Mouse (Mus musculus): Measurements from ENCODE around the gene Smtnl2.

Gene Smtnl2

DNA sequence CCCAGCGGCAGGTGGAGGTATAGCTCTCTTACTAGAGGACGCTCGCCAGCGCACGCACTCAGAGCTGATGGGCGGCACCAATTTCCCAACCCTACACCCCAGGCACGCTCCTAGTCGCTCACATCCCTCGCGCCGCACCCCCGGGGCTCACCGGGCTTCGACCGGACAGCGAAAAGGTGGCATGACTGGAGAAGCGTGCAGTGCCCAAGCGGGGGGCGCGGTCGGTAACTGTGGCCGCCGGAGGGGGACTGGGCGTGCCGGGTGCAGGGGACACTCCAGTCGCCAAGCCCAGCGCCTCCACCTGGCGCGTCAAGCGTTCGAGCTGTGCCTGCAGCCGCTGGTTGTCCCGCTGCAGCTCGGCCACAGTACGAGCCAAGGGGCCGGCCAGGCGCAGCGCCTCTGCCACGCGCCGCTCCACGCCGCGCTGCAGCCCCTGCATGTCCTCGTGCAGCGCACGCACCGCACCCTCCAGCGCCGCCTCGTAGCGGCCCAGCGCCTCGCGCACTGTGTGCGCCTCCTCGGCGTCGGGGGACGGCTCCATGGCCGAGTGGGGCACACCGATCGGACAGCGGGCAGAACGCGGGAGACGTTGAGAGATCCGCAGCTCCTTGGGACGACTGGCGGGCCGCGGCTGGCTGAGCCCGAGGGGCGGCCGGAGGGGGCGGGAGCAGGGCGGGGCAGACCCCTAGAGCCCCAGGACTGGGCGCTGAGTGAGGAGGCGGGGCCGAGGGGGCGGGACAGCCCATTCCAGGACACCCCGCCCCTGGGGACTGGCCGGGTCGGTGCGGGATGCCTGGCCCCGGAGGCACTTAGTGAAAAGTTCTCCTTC, at the start of gene Smtnl2:
Gene Smtnl2 (minus strand): TSS at position 621 of the 829 bp plus-strand sequence.
- ChIA-PET CTCF (interaction anchor here (0.6 to 3.5 kb wide), 32 partner anchors 9 to 1714 kb away, joined by 3 to 27 read pairs (median 4); partner anchors contain the start of gene Ggt6 (in 1 of the 4)), POLR2A (interaction anchor here (0.7 to 4.6 kb wide), 50 partner anchors 8 to 1743 kb away, joined by 3 to 45 read pairs (median 4); partner anchors contain the start of genes Ggt6 (in 2 of the 4), 4933427D14Rik (in 1 of the 4), Gm43951 (in 1 of the 4) and Mybbp1a (in 1 of the 4))

DNA sequence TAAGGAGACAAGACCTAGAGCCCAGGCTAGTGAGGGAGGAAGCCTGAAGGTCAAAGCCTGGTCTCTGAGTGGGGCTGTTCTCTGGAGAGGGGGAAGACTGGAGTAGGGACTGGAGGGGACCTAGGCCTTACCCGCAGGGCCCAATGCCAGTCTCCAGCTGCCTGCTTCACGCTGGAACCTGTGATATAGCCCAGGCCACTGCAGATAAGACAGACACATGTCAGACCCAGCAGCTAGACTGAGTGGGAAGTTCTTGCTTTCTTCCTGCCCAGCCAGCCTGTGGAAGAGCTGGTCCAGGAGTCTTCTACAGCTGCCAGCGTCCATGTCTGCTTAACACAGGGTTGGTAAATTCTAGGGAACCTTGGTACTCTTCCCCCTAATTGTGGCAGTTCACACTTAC, 47.0 kb upstream of the Smtnl2 start:
- ChIA-PET CTCF (interaction anchor here in 1 of 4 experiments (0.6 kb wide), 1 partner anchor 482 kb away, joined by 3 read pairs; no protein-coding TSS in a partner anchor), POLR2A (interaction anchor here in 1 of 4 experiments (0.6 to 1.0 kb wide), 2 partner anchors 26 to 31 kb away, joined by 3 to 5 read pairs; partner anchors contain the start of gene Spns2)

DNA sequence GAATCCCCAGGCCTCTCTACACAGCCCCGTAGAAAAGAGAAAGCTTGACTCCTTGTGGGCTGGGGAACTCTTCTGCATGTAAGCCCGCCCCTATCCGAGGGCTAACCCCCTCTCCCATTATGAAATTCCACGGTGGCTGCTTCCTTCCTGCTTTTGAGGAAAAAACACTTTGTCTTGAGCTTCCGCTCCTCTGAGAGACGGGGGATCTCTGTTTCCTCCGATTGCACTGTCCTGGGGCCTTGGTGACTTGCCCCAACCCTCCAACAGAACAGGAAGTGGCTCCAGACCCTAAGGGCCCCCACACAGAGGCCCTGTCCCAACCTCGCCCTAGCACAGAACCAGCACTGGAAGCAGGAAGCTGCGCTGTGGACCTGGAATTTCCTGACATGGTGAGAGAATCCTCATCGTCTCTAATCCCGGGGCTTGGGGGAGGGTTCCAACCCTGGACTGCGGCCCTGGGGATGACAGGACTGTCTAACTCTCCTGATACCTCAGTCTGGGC, 46.5 kb upstream of the Smtnl2 start:
- CTCF ChIA-PET, result no interaction called here
- POLR2A ChIA-PET, result interaction anchor here in 1 of 4 experiments (0.6 to 1.0 kb wide), 2 partner anchors 25 to 32 kb away, joined by 3 to 5 read pairs; partner anchors contain the start of gene Spns2

DNA sequence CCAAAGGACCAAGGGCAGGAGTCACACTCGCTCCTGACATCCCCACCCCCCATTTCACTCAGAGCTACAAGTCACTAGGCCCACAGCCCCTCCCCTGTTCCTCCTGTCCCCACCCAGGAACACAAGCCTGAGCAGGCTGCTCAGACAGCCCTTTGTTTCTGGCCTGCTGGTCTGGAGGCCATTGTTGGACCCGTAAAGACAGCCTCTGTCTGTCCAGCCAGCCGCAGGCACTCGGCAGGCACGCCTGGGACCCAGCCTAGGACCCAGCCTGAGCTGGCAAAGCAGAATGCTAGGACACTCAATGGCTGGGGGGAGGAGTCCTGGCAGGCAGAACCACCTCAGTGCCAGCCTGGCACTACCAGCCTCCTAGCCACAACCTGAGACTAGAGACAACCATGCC, 44.2 kb upstream of the Smtnl2 start:
- ChIA-PET CTCF (interaction anchor here in 2 of 4 experiments (0.6 to 0.9 kb wide), 2 partner anchors 34 to 108 kb away, joined by 3 read pairs; partner anchors contain the start of gene Spns2 (in 1 of the 2)), POLR2A (interaction anchor here in 3 of 4 experiments (0.8 to 6.5 kb wide), 11 partner anchors 11 to 60 kb away, joined by 3 to 80 read pairs (median 4); partner anchors contain the start of genes Spns2 (in 2 of the 3), Ggt6 (in 1 of the 3) and Mybbp1a (in 1 of the 3))

DNA sequence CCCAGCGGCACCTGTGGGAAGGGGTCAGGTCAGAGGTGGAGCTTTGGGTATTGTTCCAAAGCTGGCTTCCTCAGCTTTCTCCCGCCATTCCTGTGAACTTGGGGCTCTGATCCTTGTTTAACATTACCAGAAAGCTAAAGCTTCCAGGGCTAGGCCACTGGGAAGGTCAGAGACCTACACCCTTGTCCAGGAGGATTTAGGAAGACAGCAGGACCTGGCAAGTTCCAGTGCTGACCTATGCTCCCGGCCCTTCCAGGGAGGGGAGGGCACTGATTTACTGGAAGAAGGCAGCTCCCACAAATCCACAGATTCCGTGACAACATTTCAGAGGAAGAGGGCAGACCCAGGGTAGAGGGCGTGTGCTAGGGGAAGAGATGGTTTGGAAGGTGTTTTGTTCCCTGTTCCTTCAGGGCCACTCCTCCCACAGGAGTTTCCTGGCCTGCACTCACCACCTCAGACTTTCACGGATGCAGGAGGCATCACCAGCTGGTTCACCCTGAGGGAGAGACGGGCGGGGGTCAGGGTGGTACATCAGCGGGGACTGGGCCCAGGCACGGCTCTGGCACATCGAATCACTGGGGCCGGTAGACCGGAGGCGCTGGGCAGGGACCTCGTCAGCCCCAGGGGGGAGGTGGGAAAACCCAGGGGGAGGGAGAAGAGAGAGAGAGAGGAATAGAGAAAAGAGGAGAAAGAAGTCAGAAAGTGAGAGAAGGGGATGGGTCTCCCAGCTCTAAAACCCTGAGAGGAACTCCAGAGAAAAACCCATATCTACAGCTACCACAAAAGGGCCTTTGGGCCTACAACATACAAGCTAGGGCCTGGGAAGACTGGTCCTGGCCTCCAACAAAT, 41.8 kb upstream of the Smtnl2 start:
- POLR2A ChIA-PET, result interaction anchor here (0.6 to 6.5 kb wide), 25 partner anchors 9 to 158 kb away, joined by 3 to 80 read pairs (median 4); partner anchors contain the start of genes Mybbp1a (in 2 of the 4) and Ggt6 (in 1 of the 4)
- CTCF ChIA-PET, result interaction anchor here in 3 of 4 experiments (0.7 to 1.4 kb wide), 9 partner anchors 24 to 586 kb away, joined by 3 to 4 read pairs (median 3); no protein-coding TSS in a partner anchor

DNA sequence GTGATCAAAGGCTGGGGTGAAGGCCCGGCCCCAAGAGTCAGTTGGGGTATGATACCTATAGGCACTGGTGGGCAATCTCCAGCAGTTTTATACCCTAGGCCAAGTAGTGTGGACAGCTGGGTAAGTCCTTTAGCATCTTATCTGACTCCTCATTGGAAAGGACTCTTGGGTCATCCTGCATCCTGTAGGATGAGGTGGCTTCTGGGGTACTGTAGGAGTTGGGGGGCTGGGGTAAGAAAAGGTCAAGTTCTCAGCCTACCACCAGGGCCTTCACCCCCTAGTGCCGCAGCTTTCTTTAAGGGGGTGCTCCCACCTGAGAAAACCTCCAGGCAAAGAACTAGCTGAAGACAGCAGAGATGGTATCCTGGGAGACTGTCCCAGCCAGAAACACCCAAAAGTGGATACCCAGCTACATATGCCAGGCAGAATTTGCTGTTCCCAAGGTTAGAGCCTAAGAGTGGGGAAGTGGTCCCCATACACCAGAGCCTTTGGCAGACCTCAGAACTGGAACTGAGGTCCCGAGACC, 40.7 kb upstream of the Smtnl2 start:
- POLR2A ChIA-PET, result interaction anchor here (0.8 to 6.5 kb wide), 23 partner anchors 8 to 115 kb away, joined by 3 to 80 read pairs (median 4); partner anchors contain the start of genes Ggt6 (in 1 of the 4) and Mybbp1a (in 1 of the 4)

DNA sequence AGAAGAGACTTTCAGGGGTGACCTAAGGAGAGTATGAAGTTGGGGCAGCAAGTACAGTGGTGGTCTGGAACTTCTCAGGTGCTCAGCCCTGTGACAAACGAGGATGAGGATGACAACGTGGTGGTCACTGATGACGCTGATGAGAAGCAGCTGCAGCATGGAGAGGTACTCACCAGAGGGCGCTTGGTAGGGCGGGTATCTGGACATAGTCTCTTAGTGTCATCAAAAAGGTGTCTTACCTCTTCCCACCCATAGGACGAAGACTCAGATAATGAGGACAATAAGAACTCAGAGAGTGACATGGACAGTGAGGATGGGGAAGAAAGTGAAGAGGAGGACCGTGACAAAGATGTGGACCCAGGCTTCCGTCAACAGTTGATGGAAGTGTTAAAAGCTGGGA, 36.0 kb upstream of the Smtnl2 start:
- ChIA-PET CTCF (interaction anchor here (0.5 to 1.7 kb wide), 15 partner anchors 18 to 1691 kb away, joined by 3 to 8 read pairs (median 4); partner anchors contain the start of gene Spns2 (in 1 of the 4)), POLR2A (interaction anchor here in 2 of 4 experiments (0.8 to 2.8 kb wide), 9 partner anchors 8 to 119 kb away, joined by 3 to 8 read pairs (median 3); partner anchors contain the start of gene Spns2 (in 1 of the 2))

More for the DNA sequence above, 40.7 kb upstream of the Smtnl2 start:
- CTCF ChIA-PET, result interaction anchor here in 3 of 4 experiments (0.8 to 1.4 kb wide), 6 partner anchors 23 to 587 kb away, joined by 3 to 7 read pairs (median 3); no protein-coding TSS in a partner anchor

DNA sequence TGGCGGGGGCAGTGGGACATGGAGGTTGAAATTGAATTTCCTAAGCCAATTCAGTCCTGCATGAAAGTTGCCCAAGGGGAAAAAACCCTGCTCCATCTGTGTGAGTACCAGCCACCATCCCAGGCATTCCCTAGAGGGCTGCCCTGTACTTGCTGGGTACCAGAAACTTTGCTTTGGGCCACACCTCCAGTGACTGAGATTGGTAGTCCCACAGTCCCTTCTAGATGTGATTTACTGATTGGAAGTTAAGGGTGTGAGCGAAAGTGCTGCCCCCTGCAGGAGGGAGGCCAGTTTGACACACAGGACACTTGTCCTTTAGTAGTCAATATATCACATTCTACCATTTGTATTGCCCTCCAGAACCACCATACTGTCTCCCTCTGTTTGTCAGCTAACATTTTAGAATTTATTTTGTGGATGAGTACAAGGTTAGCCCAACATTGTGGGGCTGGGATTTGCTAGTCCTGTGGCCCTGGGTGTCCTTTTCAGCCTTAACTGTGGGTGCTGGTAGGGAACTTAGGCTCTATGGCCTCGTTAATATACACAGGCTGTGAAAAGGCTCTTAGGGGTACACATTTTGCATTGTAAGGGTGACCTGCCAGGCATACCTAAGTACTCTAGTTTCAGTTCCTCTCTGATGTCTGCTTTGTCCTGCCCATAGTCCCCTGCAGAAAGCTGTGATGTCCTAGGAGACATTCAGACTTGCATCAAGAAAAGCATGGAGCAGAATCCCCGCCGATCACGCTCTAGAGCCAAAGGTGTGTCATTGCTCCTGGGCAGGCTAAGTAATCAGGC, 35.0 kb upstream of the Smtnl2 start:
- ChIA-PET CTCF (interaction anchor here in 3 of 4 experiments (0.5 to 1.7 kb wide), 9 partner anchors 17 to 226 kb away, joined by 3 to 8 read pairs (median 4); no protein-coding TSS in a partner anchor), POLR2A (interaction anchor here in 1 of 4 experiments (0.5 kb wide), 1 partner anchor 10 kb away, joined by 3 read pairs; no protein-coding TSS in a partner anchor)

DNA sequence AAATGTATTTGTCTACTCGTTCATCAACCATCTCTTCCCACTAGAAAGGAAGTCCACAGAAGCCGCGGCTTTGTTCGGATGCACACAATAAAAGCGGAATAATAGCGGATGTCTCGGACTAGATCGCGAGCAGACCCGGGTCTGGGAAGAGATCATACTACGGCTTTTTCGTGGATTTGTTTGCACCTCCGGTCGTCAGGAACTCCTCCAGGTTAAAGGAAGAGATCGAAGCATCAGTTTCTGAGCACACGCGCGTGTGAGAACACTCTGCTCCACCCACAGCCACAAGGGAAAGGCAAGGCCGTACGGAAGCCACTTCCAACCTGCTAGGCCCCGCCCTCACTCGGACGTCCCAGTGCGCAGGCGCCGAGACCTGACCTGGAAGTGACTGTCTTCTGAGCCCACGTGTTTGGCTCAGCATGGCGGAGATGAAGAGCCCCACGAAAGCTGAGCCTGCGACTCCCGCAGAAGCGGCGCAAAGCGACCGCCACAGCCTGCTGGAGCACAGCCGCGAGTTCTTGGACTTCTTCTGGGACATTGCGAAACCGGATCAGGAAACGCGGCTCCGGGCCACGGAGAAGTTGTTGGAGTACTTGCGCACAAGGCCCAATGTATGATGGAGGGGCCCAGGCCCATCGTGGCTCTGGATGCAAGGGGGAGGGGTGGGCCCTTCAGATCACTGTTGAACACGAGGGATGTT, 29.6 kb upstream of the Smtnl2 start, which contains the start of gene Mybbp1a:
Gene Mybbp1a (plus strand): TSS at position 391 of the 700 bp plus-strand sequence.
- POLR2A ChIA-PET, result interaction anchor here (0.5 to 6.5 kb wide), 13 partner anchors 9 to 232 kb away, joined by 3 to 80 read pairs (median 3); partner anchors contain the start of gene Smtnl2 (in 1 of the 4)
- CTCF ChIA-PET, result interaction anchor here in 1 of 4 experiments (1.5 kb wide), 1 partner anchor 99 kb away, joined by 4 read pairs; no protein-coding TSS in a partner anchor

DNA sequence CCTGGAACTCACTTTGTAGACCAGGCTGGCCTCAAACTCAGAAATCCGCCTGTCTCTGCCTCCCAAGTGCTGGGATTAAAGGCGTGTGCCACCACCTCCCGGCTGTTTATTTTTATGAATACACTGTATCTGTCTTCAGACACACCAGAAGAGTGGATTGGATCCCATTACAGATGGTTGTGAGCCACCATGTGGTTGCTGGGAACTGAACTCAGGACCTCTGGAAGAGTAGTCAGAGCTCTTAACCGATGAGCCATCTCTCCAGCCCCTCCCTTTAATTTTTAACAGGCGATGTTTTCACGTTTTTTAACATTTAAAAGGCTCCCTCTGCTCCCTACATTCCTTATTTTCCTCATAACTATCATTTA, 29.1 kb upstream of the Smtnl2 start:
- CTCF ChIA-PET, result interaction anchor here in 1 of 4 experiments (1.5 kb wide), 1 partner anchor 98 kb away, joined by 4 read pairs; no protein-coding TSS in a partner anchor
- POLR2A ChIA-PET, result interaction anchor here in 3 of 4 experiments (0.7 to 6.5 kb wide), 10 partner anchors 9 to 98 kb away, joined by 3 to 80 read pairs (median 4); partner anchors contain the start of gene Smtnl2 (in 1 of the 3)

DNA sequence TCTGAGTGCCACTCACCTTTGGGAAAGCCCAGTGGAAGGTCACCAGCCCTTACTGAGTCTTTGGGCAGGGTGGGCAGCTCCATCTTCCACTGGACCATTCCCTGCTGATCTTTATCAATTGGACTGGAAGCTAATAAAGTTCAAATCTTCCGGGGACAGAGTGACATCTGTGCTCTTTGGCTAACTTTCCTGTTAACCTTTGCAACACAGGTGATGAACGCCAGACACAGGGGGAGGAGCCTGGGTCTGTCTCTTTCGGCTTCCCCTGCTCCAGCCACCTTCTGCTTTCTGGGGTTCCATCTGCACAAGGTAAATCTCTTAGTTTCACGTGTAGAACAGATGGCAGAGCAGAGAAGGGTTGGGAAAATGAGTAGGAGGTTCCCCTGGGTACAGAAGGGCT, 26.9 kb upstream of the Smtnl2 start:
- CTCF ChIA-PET, result interaction anchor here in 1 of 4 experiments (0.6 to 1.1 kb wide), 2 partner anchors 51 to 94 kb away, joined by 3 read pairs; partner anchors contain the start of gene Spns2
- POLR2A ChIA-PET, result interaction anchor here in 1 of 4 experiments (1.1 kb wide), 1 partner anchor 10 kb away, joined by 5 read pairs; no protein-coding TSS in a partner anchor

DNA sequence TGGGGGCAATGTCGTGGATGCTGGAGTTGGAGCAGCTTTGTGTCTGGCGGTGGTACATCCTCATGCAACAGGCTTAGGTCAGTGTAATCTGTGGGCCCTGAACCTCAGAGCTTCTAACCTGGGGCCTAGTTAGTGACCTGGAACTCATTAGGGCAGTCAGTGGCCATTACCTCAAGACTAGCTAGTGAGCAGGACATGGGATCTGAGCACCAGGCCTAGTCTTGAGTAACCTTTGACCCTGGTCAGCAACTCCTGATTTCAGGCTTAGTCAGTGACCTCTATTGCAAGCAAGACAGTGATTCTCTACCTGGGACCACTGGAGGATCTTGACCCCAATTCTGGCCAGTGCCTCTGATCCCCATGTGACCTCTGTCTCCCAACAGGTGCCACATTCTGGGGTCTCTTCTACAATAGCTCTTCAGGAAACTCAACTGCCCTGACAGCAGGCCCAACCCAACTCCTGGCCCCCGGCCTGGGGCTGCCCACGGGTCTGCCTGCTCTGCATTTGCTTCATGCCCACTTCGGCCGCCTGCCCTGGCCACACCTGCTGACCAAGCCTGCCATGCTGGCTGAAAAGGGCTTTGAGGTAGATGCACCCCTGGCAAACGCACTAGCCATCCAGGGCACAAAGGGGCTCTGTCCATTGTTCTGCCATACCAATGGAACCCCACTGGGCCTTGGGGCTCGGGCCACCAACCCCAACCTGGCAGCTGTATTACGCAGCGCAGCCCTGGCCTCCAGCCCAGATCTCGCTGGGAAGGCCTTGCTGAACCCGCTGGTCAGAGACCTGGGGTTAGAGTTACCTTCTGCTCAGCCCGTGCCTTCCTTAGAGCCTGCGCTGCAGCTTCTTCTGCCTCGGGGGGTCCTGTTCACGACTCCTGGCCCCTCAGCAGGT, 25.5 kb upstream of the Smtnl2 start:
- ChIA-PET CTCF (interaction anchor here in 3 of 4 experiments (1.3 to 4.5 kb wide), 5 partner anchors 26 to 94 kb away, joined by 3 to 43 read pairs (median 8); partner anchors contain the start of gene Smtnl2 (in 1 of the 3)), POLR2A (interaction anchor here in 3 of 4 experiments (0.8 to 2.2 kb wide), 6 partner anchors 9 to 224 kb away, joined by 3 to 13 read pairs (median 4); no protein-coding TSS in a partner anchor)

DNA sequence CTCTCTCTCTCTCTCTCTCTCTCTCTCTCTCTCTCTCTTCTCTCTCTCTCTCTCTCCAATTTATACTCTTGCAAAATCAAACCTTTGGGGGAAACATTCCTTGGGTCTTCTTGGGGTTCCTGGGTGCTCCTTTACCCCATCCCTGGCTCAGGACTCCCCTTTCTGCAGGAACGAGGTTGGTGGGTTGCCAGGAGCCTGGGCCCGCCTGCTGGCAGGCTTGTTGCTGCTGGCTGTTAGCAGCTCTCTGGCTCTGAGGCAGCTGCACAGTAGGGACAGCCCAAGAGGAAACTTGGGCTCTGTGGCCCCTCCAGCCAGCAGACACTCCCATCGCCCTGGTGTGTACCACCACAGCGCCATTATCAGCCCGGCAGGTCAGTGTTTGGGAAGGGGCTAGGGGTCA, 24.8 kb upstream of the Smtnl2 start:
- ChIA-PET POLR2A (interaction anchor here in 3 of 4 experiments (0.8 to 2.2 kb wide), 15 partner anchors 8 to 223 kb away, joined by 3 to 13 read pairs (median 4); no protein-coding TSS in a partner anchor), CTCF (interaction anchor here (0.7 to 4.5 kb wide), 13 partner anchors 25 to 215 kb away, joined by 3 to 43 read pairs (median 5); partner anchors contain the start of gene Smtnl2 (in 1 of the 4))

DNA sequence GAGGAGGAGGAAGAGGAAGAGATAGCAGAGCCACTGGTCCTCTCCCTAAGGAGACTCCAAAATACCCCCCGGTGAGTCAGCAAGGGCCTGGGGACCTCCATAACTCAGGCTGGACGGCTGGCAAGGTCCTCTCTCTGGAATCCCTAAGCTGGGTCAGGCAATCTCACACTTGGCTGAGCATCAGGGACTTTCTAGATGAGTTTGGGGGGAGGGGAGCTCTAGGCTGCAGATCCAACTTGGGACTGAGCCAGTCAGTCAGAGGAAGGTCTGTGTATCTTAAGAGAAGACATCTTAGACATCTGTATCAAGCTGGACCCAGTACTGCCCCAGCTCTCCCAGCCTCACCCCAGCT, 24.2 kb upstream of the Smtnl2 start:
- ChIA-PET POLR2A (interaction anchor here in 3 of 4 experiments (0.7 to 2.2 kb wide), 29 partner anchors 9 to 265 kb away, joined by 3 to 13 read pairs (median 4); partner anchors contain the start of genes 4933427D14Rik (in 1 of the 3), Gm43951 (in 1 of the 3), Smtnl2 (in 1 of the 3) and Txndc17 (in 1 of the 3)), CTCF (interaction anchor here (0.7 to 4.5 kb wide), 21 partner anchors 25 to 581 kb away, joined by 3 to 43 read pairs (median 4); partner anchors contain the start of gene Smtnl2 (in 1 of the 4))
